Mouse (Mus musculus) CH12.LX (cell line): ENCODE data around the gene Hinfp.

ENCODE experiments used
- JUN ChIP-seq: IDR thresholded peaks from 2 replicates; pipeline ENCODE4 v1.6.1; 2011; ENCODE audit warnings: low read depth, mild to moderate bottlenecking, low read length, improper control_type of control experiment, moderate library complexity; ENCODE audit not compliant: insufficient read depth
- POLR2A ChIP-seq: IDR thresholded peaks from 2 replicates; pipeline ENCODE4 v1.6.1; 2011; ENCODE audit warnings: low read depth, mild to moderate bottlenecking, improper control_type of control experiment, low read length

DNA sequence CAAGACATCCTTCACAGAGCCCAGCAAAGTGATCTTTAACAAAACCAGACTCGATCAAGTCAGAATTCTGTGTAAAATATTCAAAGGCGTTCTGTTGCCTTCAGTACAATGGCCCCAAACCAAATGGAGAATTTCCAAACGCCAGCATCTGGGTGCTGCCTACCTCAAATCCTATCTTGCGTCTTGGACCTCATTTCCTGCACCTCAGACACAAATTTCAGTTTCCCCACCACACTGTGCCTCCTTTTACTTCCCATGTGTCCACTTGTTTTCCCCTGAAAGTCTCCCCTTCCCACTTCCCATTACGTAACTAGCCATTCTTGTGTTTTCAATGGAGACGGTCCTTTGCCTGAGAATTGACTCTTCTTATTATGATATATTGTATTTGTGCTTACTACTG is 1.1 kb upstream of the Hinfp start:
- TF ChIP-seq JUN, result no peak
- no peak for TF ChIP-seq POLR2A
